Mouse (Mus musculus): Measurements from ENCODE around the gene B3gat3.
"Not testable (repeated sequence)": the region's sequence is repeated elsewhere in the genome, so short reads cannot be mapped to it uniquely, and the experiment has no call there.

The B3gat3 gene

DNA sequence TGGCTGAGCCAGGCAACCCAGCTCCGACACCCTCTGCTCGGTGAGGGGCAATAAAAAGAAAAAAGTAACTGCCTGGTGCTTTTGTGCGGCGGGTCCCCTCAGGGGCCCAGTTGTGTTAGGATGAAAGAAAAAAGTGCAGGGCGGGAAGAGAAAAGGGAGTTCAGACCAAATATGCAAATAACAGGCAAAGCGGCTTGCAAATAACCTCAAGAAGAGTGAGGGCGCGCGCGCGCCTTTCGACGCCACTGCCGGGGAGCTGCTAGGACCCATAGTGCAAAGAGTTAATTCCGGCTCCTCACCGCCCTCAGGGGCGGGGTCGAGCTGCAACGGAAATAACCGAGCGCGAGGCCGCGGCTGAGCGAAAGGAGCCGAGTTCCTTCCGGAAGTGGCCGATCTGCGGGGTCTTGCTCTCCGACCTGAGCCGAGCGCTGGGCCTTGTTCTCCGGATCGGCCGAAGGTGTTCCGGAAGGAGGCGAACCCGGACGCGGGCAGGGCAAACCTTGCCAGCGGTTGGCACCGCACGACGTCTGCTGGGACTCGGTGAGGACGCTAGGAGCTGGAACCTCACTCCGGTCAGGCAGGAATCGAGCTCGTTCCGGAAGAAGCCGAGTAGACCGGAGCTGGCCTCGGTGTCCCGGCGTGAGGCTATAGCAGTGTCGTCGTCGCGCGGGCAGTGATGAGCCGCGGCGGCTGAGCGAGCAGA is 21.5 kb downstream of the B3gat3 start, which contains the start of gene Mta2:
Gene Mta2, plus strand, starts transcription at position 361 of the 703 bp plus-strand sequence.
- DNase-seq (ENCODE audit: low read depth in 2 of 2, low spot score in 2 of 2): peak; percentile 94 to 96

DNA sequence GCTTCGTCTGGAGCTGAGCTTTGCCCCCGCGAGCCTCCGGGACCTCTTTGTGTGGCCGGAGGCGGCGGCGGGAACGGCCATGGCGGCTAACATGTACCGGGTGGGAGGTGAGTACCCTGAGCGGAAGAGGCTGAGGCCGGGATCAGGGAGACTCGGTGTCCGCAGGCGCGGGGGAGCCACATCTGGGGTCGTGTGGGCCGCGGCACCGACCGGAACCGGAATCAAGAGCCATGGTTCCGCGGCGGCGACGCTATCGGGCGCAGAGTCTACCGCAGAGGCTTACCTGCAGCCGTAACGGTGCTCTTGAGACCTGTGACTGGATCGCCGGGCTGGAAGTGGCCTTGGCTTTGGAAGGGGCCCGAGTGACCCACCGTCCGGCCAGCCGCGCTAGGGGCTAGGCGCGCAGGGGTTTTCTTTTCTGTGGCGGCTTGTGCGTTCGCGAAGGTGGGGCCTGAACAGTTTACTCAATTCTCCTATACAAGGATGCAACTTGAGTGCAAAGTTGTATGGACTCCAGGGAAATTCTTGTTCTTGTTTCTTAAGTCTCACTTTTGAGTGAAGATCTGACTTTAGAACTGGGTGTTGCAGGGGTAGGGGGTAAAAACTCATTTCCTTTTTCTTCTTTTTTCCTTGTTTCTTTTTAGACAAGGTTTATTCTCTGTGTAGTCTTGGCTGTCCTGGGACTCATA is 22.2 kb downstream of the B3gat3 start:
- DNase-seq (ENCODE audit: low read depth in 2 of 2, low spot score in 2 of 2): no peak

DNA sequence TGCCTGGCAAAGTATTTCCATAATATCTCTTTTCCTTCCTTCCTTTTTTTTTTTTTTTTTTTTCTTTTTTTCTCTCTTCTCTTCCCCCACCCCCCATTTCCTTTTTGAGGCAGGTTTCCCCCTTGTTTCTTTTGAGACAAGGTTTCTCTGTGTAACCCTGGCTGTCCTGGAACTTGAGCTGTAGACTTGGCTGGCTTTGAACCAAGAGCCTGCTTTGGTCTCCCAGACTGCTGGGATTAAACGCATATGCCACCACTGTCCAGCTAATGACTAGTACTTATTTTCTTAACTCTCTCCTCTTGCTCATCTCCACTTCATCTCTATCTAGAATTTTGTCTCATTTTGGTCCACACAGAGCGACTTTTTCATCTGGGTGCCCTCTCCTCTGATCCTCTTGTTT is 22.9 kb downstream of the B3gat3 start:
- no peak for DNase-seq (ENCODE audit: low read depth in 2 of 2, low spot score in 2 of 2)

DNA sequence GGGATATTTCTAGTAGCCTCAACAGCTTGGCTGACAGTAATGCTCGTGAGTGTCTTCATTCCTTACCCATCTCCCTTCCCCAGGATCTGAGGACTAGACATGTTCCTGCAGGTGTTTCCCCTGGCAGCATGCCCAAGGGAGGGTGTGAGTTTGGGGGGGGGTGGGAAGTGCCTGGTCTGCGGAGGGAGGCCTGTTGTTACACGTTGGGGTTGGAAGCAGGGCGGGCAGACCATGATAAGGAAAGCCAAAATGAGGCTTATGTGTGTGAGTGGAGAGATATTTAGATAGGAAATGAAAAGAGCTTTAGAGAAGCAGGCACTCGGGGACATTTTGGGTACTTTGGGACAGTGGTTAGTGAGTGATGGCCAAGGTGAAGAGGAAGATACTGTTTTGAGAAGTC is 23.9 kb downstream of the B3gat3 start:
- DNase-seq (ENCODE audit: low read depth in 2 of 2, low spot score in 2 of 2): no peak

DNA sequence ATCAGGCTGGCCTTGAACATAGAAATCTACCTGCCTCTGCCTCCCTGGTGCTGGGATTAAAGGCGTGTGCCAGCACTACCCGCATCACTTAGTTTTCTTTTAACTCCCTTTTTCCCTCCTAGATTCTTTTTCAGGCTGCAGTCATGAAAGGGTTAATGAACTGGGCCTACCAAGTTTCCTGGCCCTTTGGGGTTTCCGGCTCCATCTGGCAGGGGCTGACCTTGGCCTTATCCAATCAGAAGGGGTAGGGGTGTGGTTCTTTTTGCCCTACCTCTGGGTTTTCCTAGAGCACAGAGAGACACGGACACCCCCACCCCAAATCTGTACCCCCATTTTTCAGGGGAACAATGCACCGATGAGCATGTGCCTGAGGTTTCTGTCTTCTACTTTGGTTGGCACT is 24.6 kb downstream of the B3gat3 start:
- DNase-seq (ENCODE audit: low read depth in 2 of 2, low spot score in 2 of 2): peak in 1 of 2 experiments; percentile 35

DNA sequence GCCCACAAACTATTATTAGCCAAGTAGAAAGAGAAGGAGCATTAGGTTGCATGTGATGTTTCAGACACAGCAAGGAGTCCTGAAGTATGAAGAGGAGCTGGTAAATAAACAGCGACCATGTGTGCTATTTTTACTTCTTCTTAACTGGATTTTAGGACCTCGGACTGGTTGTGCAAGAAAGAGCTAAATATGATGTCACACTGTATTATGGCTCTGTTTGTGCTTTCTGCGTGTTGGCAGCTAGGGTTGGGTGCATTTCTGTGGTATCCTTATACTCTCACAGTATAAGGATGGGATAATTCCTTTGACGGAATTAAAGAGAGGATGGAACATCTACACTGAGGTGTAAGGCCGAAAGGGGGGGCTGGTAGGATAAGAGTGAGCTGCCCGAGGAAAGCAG is 25.1 kb downstream of the B3gat3 start:
- no peak for DNase-seq (ENCODE audit: low read depth in 2 of 2, low spot score in 2 of 2)

DNA sequence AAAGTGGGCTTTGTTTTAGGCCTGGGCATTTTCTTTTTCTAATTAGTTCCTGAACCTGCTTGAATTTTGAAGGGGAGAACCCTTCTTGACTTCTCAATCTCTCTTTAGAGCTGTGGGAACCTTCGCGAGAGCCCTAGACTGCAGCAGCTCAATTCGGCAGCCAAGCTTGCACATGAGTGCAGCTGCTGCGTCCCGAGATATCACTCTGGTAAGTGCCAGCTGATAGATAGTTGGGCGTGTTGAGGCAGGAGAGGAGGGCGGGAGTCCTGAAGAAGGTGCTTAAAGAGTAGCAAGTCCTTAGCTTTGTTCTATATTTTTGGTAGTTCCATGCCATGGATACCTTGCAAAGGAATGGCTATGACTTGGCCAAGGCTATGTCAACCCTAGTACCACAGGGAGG is 26.8 kb downstream of the B3gat3 start:
- DNase-seq (ENCODE audit: low read depth in 2 of 2, low spot score in 2 of 2): no peak

DNA sequence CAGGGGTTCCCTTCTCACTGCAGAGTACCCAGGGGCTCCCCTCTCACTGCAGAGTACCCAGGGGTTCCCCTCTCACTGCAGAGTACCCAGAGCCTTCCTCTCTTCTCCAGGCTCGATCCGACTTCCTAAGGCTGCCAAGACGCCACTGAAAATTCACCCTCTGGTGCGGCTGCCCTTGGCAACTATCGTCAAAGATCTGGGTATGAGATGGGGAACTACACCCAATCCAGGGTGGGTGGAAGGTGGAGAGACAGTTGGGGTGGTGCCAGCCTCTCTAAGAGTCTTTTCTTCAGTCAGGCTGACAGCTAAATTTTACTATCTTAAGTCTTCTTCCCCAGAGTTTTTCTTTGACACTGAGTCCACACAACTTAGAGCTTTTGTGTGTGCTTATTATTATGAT is 30.0 kb downstream of the B3gat3 start:
- no peak for DNase-seq (ENCODE audit: low read depth in 2 of 2, low spot score in 2 of 2)

DNA sequence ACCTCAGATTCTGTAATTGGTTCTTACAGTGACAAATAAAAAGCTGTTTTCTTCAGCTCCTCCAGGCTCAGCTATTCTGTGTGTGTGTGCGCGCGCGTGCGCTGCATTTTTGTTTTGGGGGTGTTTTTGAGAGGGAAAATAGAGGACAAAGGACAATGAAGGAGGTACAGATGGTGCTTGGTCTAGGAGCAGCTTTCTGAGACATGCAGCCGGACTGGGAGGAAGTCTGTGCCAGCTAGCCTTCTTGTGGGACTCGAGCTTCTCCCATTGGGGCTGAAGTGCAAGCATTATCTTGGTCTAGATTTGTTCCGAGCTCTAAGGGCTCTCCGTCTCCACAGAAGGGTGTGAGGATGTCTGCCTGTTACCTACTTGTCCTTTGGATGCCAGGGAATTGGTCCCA is 32.1 kb downstream of the B3gat3 start:
- no peak for DNase-seq (ENCODE audit: low read depth in 2 of 2, low spot score in 2 of 2)

DNA sequence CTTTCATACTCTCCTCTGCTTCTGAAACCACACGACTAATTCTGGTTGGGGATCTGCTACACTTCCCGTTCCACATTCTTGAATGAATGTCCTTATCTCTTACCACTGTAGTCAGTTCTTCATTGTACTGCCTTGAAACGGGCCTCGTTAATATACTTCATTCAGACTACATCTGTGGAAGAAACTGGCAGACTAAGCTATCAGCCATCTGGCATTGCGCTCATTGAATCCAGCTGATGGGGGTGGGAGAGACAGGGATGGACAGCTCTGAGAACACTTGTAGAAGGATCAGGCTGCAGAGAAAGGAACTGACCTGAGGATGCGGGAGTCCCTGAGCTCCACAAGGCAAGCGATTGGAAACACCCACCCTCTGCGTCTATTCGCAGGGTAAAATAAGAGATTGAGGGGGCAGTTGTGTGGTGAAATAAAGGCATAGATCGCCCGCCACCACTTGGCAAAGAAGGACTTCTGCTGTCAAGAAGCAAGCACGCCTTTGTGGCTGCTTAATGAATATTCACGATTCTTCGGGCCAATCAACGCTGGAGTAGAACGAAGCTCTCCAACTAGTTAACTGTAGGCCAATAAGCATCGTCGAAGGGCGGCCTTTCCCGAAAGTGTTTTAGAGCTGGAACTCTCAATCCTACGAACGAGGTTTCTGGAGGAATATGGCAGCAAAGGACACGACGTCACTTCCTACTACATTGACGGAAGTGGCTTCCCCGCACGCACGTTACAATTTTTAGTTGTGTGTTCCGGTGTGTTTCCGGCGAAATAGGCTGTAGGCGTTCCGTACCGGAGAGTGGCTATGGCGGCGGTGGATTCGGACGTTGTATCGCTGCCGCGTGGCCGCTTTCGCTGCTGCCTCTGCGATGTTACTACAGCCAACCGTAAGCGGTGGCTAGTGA is 33.2 kb downstream of the B3gat3 start, which contains the start of gene Tut1:
Gene Tut1, plus strand, starts transcription at position 713 of the 905 bp plus-strand sequence.
- DNase-seq (ENCODE audit: low read depth in 2 of 2, low spot score in 2 of 2): peak; percentile 89 to 90

DNA sequence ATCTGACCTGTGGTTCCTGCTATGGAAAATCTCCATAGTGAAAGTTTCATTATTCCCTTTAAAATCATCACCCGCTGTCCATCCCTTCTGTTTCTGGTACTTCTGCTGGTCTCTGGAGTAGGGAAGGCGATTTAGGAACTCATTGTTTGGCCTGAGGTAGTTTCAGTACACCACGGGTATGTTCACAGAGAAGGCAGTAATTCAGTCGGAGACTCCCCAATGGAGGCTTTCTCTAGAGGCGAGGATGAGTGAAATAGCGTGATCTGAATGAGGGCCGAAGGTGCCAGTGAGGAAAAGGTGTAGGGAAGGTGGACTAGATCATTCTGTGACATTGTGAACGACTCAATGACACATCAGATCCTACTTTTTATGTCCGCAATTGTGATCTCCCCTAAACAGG is 34.0 kb downstream of the B3gat3 start:
- DNase-seq (ENCODE audit: low read depth in 2 of 2, low spot score in 2 of 2): no peak

DNA sequence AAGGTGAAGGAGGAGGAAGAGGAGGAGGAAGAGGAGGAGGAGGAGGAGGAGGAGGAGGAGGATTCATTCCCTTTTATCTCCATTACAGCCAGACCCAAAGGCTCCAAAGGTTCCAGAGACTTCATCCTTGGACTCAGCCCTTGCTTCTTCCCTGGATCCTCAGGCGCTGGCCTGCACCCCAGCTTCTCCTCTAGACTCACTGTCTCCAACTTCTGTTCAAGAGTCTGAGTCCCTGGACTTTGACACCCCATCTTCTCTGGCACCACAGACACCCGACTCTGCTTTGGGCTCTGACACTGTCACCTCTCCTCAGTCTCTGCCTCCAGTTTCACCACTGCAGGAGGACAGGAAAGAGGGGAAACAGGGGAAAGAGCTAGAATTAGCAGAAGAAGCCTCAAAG is 42.1 kb downstream of the B3gat3 start:
- no peak for DNase-seq (ENCODE audit: low read depth in 2 of 2, low spot score in 2 of 2)

DNA sequence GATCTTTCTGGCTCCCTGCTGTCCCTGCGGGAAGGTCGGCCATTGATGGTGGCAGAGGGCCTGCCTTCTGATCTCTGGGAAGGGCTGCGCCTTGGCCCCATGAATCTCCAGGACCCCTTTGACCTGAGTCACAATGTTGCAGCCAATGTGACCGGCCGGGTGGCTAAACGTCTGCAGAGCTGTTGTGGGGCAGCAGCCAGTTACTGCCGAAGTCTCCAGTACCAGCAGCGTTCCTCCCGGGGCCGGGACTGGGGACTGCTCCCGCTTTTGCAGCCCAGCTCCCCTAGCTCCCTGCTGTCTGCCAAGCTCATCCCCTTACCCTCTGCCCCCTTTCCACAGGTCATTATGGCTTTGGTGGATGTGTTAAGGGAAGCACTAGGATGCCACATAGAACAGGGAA is 44.9 kb downstream of the B3gat3 start:
- DNase-seq (ENCODE audit: low read depth in 2 of 2, low spot score in 2 of 2): no peak

DNA sequence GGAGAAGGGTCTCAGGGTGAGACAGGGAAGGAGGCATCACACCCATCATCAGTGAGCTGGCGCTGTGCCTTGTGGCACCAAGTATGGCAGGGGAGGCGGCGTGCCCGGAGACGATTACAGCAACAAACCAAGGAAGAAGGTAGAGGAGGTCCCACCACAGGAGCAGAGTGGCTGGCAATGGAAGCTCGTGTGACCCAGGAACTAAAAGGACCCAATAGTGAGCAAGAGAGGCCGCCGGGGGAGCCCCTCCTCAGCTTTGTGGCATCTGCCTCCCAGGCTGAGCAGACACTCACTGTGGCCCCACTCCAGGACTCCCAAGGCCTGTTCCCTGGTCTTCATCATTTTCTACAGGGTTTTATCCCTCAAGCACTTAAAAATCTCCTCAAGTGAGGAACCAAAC is 45.6 kb downstream of the B3gat3 start:
- DNase-seq (ENCODE audit: low read depth in 2 of 2, low spot score in 2 of 2): no peak

DNA sequence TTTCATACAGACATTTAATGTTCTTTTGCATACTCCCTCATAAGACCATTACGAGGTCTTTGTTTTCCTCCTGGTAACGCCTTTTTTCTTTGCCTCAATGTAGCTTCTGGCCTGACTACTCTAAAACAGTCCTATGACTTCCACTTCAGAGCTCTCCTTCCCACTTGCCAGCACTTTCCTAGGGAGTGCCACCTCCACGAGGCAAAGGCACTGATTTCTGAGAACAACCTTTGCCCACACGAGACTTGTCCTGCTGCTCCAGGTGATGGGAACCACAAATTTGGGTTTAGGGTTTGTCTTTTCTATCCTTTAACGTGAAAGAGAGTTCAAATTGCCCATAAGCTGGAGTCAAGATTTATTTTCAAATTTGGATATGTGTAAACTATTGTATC is 46.0 kb downstream of the B3gat3 start:
- no peak for DNase-seq (ENCODE audit: low read depth in 2 of 2, low spot score in 2 of 2)

DNA sequence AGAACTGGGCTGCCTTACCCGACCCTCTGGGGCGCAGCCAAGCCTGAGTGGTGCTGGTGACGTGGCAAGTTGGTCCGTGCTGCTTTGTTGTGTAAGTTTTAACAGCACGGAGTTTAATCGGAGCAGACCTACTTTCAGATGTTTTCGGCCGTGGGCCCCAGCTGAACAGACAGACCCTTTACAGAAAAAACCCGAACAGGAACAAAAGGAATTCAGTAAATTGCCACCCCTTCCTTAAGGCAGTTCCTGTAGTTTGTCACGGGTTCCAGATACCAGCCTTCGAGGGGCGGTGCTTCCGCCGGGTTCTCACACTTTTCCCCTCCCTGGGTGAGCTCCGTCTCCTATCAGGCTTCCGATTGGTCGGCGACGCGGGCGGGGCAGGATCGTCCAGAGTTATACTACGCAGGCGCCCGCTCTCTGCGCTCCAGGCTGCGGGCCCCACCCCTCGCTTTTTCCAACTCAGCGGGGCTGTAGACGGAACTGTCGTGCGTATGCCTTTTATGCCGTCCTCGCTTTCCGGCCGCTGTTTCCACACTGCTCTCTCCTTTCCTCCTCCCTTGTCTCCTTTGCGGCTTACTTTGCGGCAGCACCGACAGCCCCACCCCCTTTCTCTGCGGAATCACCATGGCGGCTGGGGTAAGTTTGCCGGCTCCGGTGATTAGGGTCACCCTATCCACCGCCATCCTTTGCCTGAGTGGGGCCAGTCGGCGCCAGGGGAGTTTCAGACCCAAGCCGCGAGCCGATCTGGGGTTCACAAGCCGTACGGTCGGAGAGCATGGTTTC is 46.6 kb downstream of the B3gat3 start, which contains the start of gene Eef1g:
Gene Eef1g, plus strand, starts transcription at position 452 of the 783 bp plus-strand sequence.
- DNase-seq (ENCODE audit: low read depth in 2 of 2, low spot score in 2 of 2): peak; percentile 97 to 98

DNA sequence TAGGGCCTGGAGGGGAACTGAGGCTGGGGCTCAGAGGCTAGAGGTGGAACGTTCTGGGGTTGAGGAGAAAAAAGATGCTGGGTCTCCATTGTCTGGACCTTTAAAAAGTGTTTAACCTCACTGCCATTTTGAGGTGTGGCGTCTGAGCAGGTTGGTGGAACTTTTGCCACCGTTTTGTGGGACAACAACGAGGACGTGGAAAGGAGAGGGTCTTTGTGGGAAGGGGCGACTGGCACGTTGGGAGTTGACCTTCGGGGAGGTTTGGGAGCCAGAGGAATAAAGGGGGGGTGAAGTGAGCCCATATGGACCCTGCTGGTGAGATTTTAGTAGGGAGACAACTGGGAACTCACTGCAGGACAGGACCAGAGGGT is 47.2 kb downstream of the B3gat3 start:
- DNase-seq (ENCODE audit: low read depth in 2 of 2, low spot score in 2 of 2): no peak

DNA sequence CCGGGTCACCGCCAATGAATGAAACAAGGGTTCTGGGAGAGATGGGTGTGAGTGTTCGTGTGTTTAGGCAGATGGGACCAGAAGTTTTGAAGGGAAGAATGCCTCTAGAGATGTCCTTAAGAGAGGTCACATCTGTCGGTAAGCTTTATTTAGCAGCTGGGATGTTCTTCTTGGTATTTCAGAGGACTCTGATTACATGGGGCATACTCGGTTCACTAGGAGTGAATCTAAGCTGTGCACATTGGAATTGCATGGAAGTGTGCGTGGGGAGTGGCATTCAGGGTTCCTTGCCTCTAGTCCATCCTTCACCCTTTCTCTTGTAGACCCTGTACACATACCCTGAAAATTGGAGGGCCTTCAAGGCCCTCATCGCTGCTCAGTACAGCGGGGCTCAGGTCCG is 47.7 kb downstream of the B3gat3 start:
- DNase-seq (ENCODE audit: low read depth in 2 of 2, low spot score in 2 of 2): no peak

DNA sequence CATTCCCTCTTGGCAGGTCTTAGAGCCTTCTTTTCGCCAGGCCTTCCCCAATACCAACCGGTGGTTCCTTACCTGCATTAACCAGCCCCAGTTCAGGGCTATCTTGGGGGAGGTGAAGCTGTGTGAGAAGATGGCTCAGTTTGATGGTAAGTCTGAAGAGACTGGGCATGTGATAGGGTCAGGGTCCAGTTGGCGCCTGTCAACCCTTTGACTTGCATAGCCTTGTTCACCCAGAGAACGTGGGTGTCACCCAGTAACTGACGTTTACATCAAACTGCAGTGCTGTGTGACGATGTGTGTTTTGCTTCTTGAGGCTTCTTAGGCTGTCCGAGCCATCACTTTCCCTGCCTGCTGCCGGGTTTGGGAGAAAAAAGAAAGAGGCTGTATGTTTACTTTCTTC is 52.3 kb downstream of the B3gat3 start:
- DNase-seq (ENCODE audit: low read depth in 2 of 2, low spot score in 2 of 2): not testable (repeated sequence)

DNA sequence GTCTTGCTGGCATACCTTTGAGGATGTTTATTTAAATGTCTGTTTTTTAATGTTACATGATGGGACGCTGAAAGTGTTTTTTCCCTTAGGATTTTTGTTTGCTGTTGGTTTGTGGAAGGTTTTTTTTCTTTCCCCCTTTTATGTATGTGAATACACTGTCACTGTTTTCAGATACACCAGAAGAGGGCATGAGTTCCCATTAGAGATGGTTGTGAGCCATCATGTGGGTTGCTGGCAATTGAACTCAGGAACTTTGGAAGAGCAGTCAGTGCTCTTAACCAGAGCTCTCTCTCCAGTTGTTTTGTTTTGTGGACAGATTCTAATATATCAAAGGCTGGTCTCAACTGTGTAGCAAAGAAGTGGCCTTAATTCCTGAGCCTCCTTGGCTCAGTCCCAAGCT is 54.5 kb downstream of the B3gat3 start:
- DNase-seq (ENCODE audit: low read depth in 2 of 2, low spot score in 2 of 2): no peak

DNA sequence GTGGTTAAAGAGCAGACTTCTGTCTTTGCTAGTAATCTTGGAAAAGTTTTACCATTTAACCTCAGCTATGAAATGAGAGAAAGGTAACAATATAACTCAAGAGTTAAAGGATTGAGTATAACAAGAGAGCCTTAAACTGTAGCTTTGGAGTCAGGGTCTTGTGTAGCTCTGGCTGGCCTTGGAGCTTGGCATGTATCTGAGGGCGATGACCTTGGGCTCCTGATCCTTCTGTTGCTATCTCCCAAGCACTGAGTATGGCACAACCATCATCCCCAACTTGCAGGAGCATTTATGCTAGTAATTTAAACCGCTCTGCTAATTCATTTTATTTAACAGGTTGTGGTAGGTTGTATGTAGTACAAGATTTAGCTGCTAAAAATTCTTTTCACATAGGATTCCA is 55.3 kb downstream of the B3gat3 start:
- no peak for DNase-seq (ENCODE audit: low read depth in 2 of 2, low spot score in 2 of 2)
